Mouse (Mus musculus): ENCODE measurements around the gene Lrrn2. TPM values are rescaled to one million over a fixed set of nuclear protein-coding genes. Genes with fewer than 3 reads are reported as not detected.

Gene Lrrn2
- polyA plus RNA-seq, 1 experiment from 2014 or later = 9.8 TPM

GRCm38 (mm10) chr1:132932421-132932820 lies 52.3 kb downstream of the Lrrn2 start:
- Histone ChIP-seq H3K27me3 (replicated peaks) (no peaks in the 10 kb centered on the region), H3K9me3 (replicated peaks) (no peaks in the 10 kb centered on the region), H3K27ac (ENCODE audit: poor library complexity, severe bottlenecking) (no peak overlapping the region), H3K4me3 (no peak overlapping the region), H3K4me1 (replicated peaks) (peaks cover 18% of the 10 kb centered on the region), H3K36me3 (no peaks in the 10 kb centered on the region; the same call in 1 of the 2 replicates), H3K9ac (no peak overlapping the region), H3K4me2 (no peak overlapping the region)
- ATAC-seq (ENCODE audit: insufficient number of reproducible peaks, low FRiP score) = no peak
- 58% methylated on average over 2 of the region's 2 CpGs for whole genome bisulfite sequencing

GRCm38 (mm10) chr1:132934856-132935255 lies 54.8 kb downstream of the Lrrn2 start:
- H3K4me1 ChIP-seq (replicated peaks) = peaks cover 11% of the 10 kb centered on the region
- no peaks in the 10 kb centered on the region; the same call in 1 of the 2 replicates for H3K36me3 ChIP-seq
- no peak for ATAC-seq (ENCODE audit: insufficient number of reproducible peaks, low FRiP score)
- no peaks in the 10 kb centered on the region for H3K27me3 ChIP-seq (replicated peaks)
- H3K27ac ChIP-seq (ENCODE audit: poor library complexity, severe bottlenecking) = no peak overlapping the region
- 35% methylated on average over 7 of the region's 7 CpGs for WGBS
- no peaks in the 10 kb centered on the region for H3K9me3 ChIP-seq (replicated peaks)
- H3K4me2 ChIP-seq = 0 out of 2 replicates have a peak overlapping the region, but pooled peaks have one; percentile 2
- H3K9ac ChIP-seq = no peak overlapping the region
- H3K4me3 ChIP-seq = no peak overlapping the region

- H3K9me3 ChIP-seq (replicated peaks) = no peaks in the 10 kb centered on the region
- H3K9ac ChIP-seq = no peak overlapping the region
- no peak overlapping the region for H3K27ac ChIP-seq (ENCODE audit: poor library complexity, severe bottlenecking)
- WGBS = 80% methylated on average over 26 of the region's 26 CpGs
- H3K4me3 ChIP-seq = no peak overlapping the region
- H3K4me1 ChIP-seq (replicated peaks) = peaks cover 7% of the 10 kb centered on the region
- H3K27me3 ChIP-seq (replicated peaks) = no peaks in the 10 kb centered on the region
- ATAC-seq (ENCODE audit: insufficient number of reproducible peaks, low FRiP score) = no peak
- no peaks in the 10 kb centered on the region; the same call in 1 of the 2 replicates for H3K36me3 ChIP-seq
- no peak overlapping the region for H3K4me2 ChIP-seq
These were observed 57.4 kb downstream of the Lrrn2 start for GRCm38 (mm10) chr1:132937296-132938030.

GRCm38 (mm10) chr1:132938975-132939374 lies 58.9 kb downstream of the Lrrn2 start:
- no peaks in the 10 kb centered on the region for H3K27me3 ChIP-seq (replicated peaks)
- H3K4me1 ChIP-seq (replicated peaks) = peaks cover 6% of the 10 kb centered on the region; the same call in 1 of the 2 replicates
- H3K27ac ChIP-seq (ENCODE audit: poor library complexity, severe bottlenecking) = no peak overlapping the region
- peak; percentile 40; the same call in 1 of the 2 replicates for ATAC-seq (ENCODE audit: insufficient number of reproducible peaks, low FRiP score)
- no peak overlapping the region for H3K9ac ChIP-seq
- no peak overlapping the region for H3K4me3 ChIP-seq
- no peaks in the 10 kb centered on the region for H3K9me3 ChIP-seq (replicated peaks)
- no peak overlapping the region for H3K4me2 ChIP-seq
- WGBS = 63% methylated on average over 8 of the region's 8 CpGs
- H3K36me3 ChIP-seq = no peaks in the 10 kb centered on the region; the same call in 1 of the 2 replicates

- Histone ChIP-seq H3K27me3 (replicated peaks) (0 out of 2 replicates have a peak, but pooled peaks cover 3% of the 10 kb centered on the region), H3K9me3 (replicated peaks) (no peaks in the 10 kb centered on the region), H3K4me1 (replicated peaks) (no peaks in the 10 kb centered on the region), H3K4me3 (no peak overlapping the region), H3K27ac (ENCODE audit: poor library complexity, severe bottlenecking) (no peak overlapping the region), H3K36me3 (no peaks in the 10 kb centered on the region), H3K9ac (no peak overlapping the region), H3K4me2 (no peak overlapping the region)
- 64% methylated on average over 8 of the region's 8 CpGs for WGBS
- ATAC-seq (ENCODE audit: insufficient number of reproducible peaks, low FRiP score) = no peak
These were observed 65.8 kb downstream of the Lrrn2 start for GRCm38 (mm10) chr1:132945826-132946225.

DNA sequence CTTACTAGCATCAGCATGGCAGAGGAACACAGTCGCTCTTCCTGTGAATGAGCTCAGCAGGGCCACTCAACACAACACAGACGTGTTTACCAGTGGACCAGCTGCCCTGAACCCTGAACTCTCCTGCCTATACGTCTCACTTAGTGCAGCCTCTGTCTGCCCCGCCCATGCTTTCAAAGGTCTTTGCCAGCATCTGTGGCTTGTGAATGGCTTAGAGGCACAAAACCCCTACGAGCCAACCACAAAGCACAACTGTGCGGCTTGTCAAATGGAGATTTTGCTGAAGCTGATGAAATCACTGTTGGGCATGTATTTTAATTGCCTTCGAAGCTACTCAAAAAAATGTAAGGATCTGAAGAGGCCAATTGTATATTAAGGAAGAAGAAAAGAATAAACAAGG lies 67.7 kb downstream of the Lrrn2 start:
- ATAC-seq (ENCODE audit: insufficient number of reproducible peaks, low FRiP score) = no peak
- Histone ChIP-seq H3K9me3 (replicated peaks) (no peaks in the 10 kb centered on the region), H3K4me1 (replicated peaks) (no peaks in the 10 kb centered on the region), H3K4me3 (no peak overlapping the region), H3K9ac (no peak overlapping the region), H3K27me3 (replicated peaks) (0 out of 2 replicates have a peak, but pooled peaks cover 3% of the 10 kb centered on the region), H3K4me2 (no peak overlapping the region), H3K27ac (ENCODE audit: poor library complexity, severe bottlenecking) (no peak overlapping the region), H3K36me3 (no peaks in the 10 kb centered on the region)
- WGBS = 67% methylated on average over 7 of the region's 7 CpGs

DNA sequence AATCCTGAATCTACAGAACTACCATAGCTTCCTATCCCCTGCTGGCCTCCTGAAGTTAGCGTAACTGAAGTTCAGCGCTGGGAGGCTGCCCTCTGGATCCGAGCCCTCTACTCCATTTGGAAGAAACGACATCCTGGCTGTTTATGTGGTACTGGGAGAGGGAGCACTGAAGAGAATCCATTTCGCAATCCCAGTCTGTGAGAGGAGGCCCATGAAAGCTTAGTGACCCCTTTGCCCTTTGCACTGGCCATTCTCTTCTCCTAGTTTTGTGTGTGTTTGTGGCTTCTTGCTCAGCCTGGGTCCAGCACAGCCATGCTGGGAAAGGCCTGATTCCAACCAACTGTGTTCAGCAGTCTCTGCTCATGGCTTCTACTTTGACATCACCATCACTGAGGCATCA lies 76.7 kb downstream of the Lrrn2 start:
- no peak for ATAC-seq (ENCODE audit: insufficient number of reproducible peaks, low FRiP score)
- H3K9me3 ChIP-seq (replicated peaks) = no peaks in the 10 kb centered on the region
- H3K9ac ChIP-seq = no peak overlapping the region
- no peaks in the 10 kb centered on the region for H3K4me1 ChIP-seq (replicated peaks)
- WGBS = 75% methylated on average over 5 of the region's 5 CpGs
- H3K27ac ChIP-seq (ENCODE audit: poor library complexity, severe bottlenecking) = no peak overlapping the region
- H3K36me3 ChIP-seq = no peaks in the 10 kb centered on the region
- H3K4me2 ChIP-seq = no peak overlapping the region
- no peaks in the 10 kb centered on the region for H3K27me3 ChIP-seq (replicated peaks)
- H3K4me3 ChIP-seq = no peak overlapping the region

DNA sequence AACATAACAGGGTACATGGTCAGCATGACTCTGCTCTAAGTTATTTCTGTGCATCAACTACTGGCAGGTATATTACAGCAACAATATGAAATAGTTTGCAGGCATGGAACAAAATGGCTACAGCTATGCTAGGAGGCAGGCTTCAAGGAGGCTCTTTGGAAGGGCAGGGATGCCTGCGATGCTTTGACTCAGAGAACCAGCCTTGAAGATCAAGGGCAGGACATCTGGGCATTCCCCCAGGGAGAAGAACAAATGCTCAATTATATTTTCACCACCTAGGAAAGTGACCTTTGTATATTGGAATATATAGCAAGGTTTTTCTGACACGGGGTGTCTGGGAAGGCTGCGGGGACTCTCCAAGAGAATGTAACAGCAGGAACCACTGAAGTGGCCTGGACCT lies 81.7 kb downstream of the Lrrn2 start:
- WGBS = 78% methylated on average over 3 of the region's 3 CpGs

GRCm38 (mm10) chr1:132964106-132964505 lies 84.0 kb downstream of the Lrrn2 start:
- Histone ChIP-seq H3K4me2 (no peak overlapping the region), H3K36me3 (no peaks in the 10 kb centered on the region), H3K4me1 (replicated peaks) (peaks cover 6% of the 10 kb centered on the region), H3K27me3 (replicated peaks) (0 out of 2 replicates have a peak, but pooled peaks cover 3% of the 10 kb centered on the region), H3K4me3 (no peak overlapping the region), H3K9ac (no peak overlapping the region), H3K27ac (ENCODE audit: poor library complexity, severe bottlenecking) (no peak overlapping the region), H3K9me3 (replicated peaks) (0 out of 2 replicates have a peak, but pooled peaks cover 4% of the 10 kb centered on the region)
- WGBS = 78% methylated on average over 2 of the region's 2 CpGs
- ATAC-seq (ENCODE audit: insufficient number of reproducible peaks, low FRiP score) = no peak

More for the DNA sequence above, 81.7 kb downstream of the Lrrn2 start:
- Histone ChIP-seq H3K36me3 (no peaks in the 10 kb centered on the region), H3K4me3 (no peak overlapping the region), H3K4me1 (replicated peaks) (peaks cover 6% of the 10 kb centered on the region), H3K9ac (no peak overlapping the region), H3K4me2 (no peak overlapping the region), H3K27ac (ENCODE audit: poor library complexity, severe bottlenecking) (no peak overlapping the region), H3K9me3 (replicated peaks) (no peaks in the 10 kb centered on the region), H3K27me3 (replicated peaks) (0 out of 2 replicates have a peak, but pooled peaks cover 3% of the 10 kb centered on the region)
- no peak for ATAC-seq (ENCODE audit: insufficient number of reproducible peaks, low FRiP score)

GRCm38 (mm10) chr1:132964691-132965090 lies 84.6 kb downstream of the Lrrn2 start:
- no peak overlapping the region for H3K4me2 ChIP-seq
- 0 out of 2 replicates have a peak, but pooled peaks cover 3% of the 10 kb centered on the region for H3K27me3 ChIP-seq (replicated peaks)
- 0 out of 2 replicates have a peak, but pooled peaks cover 4% of the 10 kb centered on the region for H3K9me3 ChIP-seq (replicated peaks)
- H3K36me3 ChIP-seq = no peaks in the 10 kb centered on the region
- H3K9ac ChIP-seq = peak overlapping the region; percentile 10; the same call in 1 of the 2 replicates
- no peak for ATAC-seq (ENCODE audit: insufficient number of reproducible peaks, low FRiP score)
- WGBS = 27% methylated on average over 4 of the region's 4 CpGs
- H3K27ac ChIP-seq (ENCODE audit: poor library complexity, severe bottlenecking) = no peak overlapping the region
- H3K4me3 ChIP-seq = no peak overlapping the region
- peaks cover 6% of the 10 kb centered on the region for H3K4me1 ChIP-seq (replicated peaks)

- Histone ChIP-seq H3K27me3 (replicated peaks) (no peaks in the 10 kb centered on the region), H3K9ac (no peak overlapping the region), H3K9me3 (replicated peaks) (peaks cover 18% of the 10 kb centered on the region), H3K36me3 (no peaks in the 10 kb centered on the region), H3K4me1 (replicated peaks) (peaks cover 6% of the 10 kb centered on the region), H3K4me3 (no peak overlapping the region), H3K4me2 (no peak overlapping the region), H3K27ac (ENCODE audit: poor library complexity, severe bottlenecking) (no peak overlapping the region)
- ATAC-seq (ENCODE audit: insufficient number of reproducible peaks, low FRiP score) = no peak
- WGBS = 29% methylated on average over 6 of the region's 6 CpGs
These were observed 88.6 kb downstream of the Lrrn2 start for GRCm38 (mm10) chr1:132968659-132969058.

All from heart, embryonic 12.5 days (tissue).